Mouse (Mus musculus): Measurements from ENCODE around the gene Mmaa. TPM values are rescaled to one million over a fixed set of nuclear protein-coding genes. Genes with fewer than 3 reads are reported as not detected.
A peak's percentile ranks its signal among the peaks of the same experiment; 100 is the strongest.

Gene Mmaa
- polyA plus RNA-seq, 1 experiment from 2014 or later, result 11.3 TPM

DNA sequence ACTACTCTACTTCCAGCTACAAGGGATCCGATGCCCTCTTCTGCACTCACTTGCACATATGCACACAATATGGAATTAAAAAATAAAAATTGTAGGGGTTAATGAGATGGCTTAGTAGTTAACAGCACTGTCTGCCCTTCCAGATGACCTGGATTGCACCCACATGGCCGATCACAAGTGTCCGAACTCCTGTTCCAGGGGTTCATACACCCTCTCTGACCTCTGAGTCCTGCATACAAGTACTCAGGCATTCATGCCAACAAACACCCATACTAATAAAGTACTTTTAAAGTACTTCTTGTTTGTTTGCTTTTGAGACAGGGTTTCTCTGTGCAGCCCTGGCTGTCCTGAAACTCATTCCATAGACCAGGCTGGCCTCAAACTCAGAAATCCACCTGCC lies 10.1 kb downstream of the Mmaa start:
- DNase-seq (ENCODE audit: low spot score), result no peak
- Histone ChIP-seq H3K9me3 (ENCODE audit: control insufficient read depth, low read length) (no peaks in the 10 kb centered on the region), H3K36me3 (ENCODE audit: control insufficient read depth, insufficient read depth, low read length) (peaks cover 12% of the 10 kb centered on the region; the same call in 1 of the 2 replicates), H3K27me3 (replicated peaks; ENCODE audit: control insufficient read depth, insufficient read depth, low read length) (no peaks in the 10 kb centered on the region), H3K4me1 (replicated peaks; ENCODE audit: control insufficient read depth, insufficient read depth, low read length) (no peaks in the 10 kb centered on the region), H3K9ac (ENCODE audit: low read length) (no peak overlapping the region), H3K4me3 (ENCODE audit: low read depth, low read length) (no peak overlapping the region), H3K27ac (ENCODE audit: low read depth) (no peak overlapping the region), H3K4me2 (ENCODE audit: low read length) (no peak overlapping the region)
- WGBS, result 93% methylated on average over 3 of the region's 3 CpGs
- ATAC-seq (replicated peaks; ENCODE audit: low FRiP score, low TSS enrichment, low read depth), result no peak

DNA sequence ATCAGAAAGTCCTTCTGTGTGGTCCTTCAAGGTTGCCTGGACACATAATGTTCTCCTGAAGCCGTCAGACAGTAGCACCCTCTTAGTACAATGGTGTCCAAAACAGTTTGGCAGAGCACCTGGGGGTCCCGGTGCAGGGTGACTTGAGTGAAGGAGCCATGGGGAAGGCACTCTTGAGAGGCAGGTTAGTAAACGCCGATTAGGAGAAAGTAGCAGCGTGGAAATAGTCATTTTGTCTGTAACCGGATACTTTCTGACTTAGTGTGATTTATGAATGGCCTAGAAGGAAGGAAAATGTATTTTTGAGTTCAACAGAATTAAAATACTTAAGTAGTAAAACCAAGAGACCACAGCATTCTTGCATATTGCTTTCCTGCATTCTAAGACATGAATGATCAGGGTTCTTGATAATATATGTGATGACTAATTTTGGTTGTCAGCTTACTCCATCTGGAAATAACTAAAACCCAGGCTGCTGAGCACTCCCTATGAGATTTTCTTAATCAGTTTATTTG lies 13.3 kb downstream of the Mmaa start:
- 82% methylated on average over 5 of the region's 6 CpGs for WGBS
- no peak for DNase-seq (ENCODE audit: low spot score)

DNA sequence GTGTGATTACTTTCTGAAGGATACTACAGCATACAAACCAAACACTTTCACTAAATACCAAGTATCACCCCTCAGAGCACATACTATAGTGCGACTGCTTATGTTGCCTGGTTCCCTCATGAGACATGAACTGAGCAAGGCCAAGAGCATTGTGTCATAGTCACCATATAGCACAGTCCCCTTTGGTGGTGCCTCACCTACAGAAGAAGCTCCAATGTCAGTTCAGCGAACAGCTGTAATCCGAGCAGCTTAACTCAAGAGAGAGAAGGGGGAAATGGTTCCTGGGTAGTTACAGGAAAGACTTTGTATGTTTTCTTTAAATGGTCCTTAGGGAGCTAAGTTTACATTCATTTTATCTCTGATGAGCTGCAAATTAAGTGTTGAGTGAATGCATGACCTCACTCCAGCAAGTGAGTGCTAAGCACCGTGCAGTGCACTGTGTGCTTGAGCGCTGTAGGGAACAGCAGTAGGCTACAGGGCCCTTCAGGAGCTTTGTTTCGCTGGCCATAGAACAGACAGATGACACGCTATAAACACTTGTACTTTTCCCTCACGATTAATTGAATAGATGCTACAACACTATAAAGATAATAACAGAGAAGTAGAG lies 17.4 kb downstream of the Mmaa start:
- no peak for DNase-seq (ENCODE audit: low spot score)
- WGBS, result 82% methylated on average over 8 of the region's 8 CpGs
- no peak overlapping the region for H3K4me2 ChIP-seq (ENCODE audit: low read length)
- no peak overlapping the region for H3K4me3 ChIP-seq (ENCODE audit: low read depth, low read length)
- ATAC-seq (replicated peaks; ENCODE audit: low FRiP score, low TSS enrichment, low read depth), result no peak
- peaks cover 29% of the 10 kb centered on the region for H3K36me3 ChIP-seq (ENCODE audit: control insufficient read depth, insufficient read depth, low read length)
- H3K27ac ChIP-seq (ENCODE audit: low read depth), result no peak overlapping the region
- no peaks in the 10 kb centered on the region for H3K27me3 ChIP-seq (replicated peaks; ENCODE audit: control insufficient read depth, insufficient read depth, low read length)
- H3K9ac ChIP-seq (ENCODE audit: low read length), result no peak overlapping the region
- no peaks in the 10 kb centered on the region for H3K9me3 ChIP-seq (ENCODE audit: control insufficient read depth, low read length)
- H3K4me1 ChIP-seq (replicated peaks; ENCODE audit: control insufficient read depth, insufficient read depth, low read length), result no peaks in the 10 kb centered on the region

More for the DNA sequence above, 13.3 kb downstream of the Mmaa start:
- Histone ChIP-seq H3K9me3 (ENCODE audit: control insufficient read depth, low read length) (no peaks in the 10 kb centered on the region), H3K4me1 (replicated peaks; ENCODE audit: control insufficient read depth, insufficient read depth, low read length) (no peaks in the 10 kb centered on the region), H3K36me3 (ENCODE audit: control insufficient read depth, insufficient read depth, low read length) (peaks cover 15% of the 10 kb centered on the region; the same call in 1 of the 2 replicates), H3K9ac (ENCODE audit: low read length) (no peak overlapping the region), H3K4me2 (ENCODE audit: low read length) (no peak overlapping the region), H3K4me3 (ENCODE audit: low read depth, low read length) (no peak overlapping the region), H3K27me3 (replicated peaks; ENCODE audit: control insufficient read depth, insufficient read depth, low read length) (no peaks in the 10 kb centered on the region), H3K27ac (ENCODE audit: low read depth) (no peak overlapping the region)
- no peak for ATAC-seq (replicated peaks; ENCODE audit: low FRiP score, low TSS enrichment, low read depth)

DNA sequence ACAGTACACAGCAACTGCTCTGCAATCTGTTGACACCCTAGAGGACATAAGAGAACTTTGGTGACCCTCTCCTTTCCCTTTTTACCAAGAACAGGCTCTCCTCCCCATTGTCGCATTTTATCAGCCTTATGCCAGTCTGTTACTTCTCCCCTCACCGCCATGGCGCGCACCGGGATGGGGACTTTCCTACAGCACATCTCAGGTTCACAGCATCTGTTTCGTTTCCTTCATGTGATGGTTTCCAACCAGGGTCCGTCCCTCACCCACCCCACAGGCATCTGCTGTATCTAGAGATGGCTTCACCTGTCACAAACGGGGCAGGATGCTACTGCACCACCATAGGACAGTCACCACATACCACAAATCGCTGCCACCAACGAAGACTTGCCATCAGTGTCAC lies 19.8 kb downstream of the Mmaa start:
- ATAC-seq (replicated peaks; ENCODE audit: low FRiP score, low TSS enrichment, low read depth) (no peak), DNase-seq (ENCODE audit: low spot score) (no peak)
- Histone ChIP-seq H3K4me1 (replicated peaks; ENCODE audit: control insufficient read depth, insufficient read depth, low read length) (no peaks in the 10 kb centered on the region), H3K27me3 (replicated peaks; ENCODE audit: control insufficient read depth, insufficient read depth, low read length) (no peaks in the 10 kb centered on the region), H3K36me3 (ENCODE audit: control insufficient read depth, insufficient read depth, low read length) (peaks cover 31% of the 10 kb centered on the region), H3K4me2 (ENCODE audit: low read length) (no peak overlapping the region), H3K27ac (ENCODE audit: low read depth) (no peak overlapping the region), H3K9me3 (ENCODE audit: control insufficient read depth, low read length) (no peaks in the 10 kb centered on the region), H3K4me3 (ENCODE audit: low read depth, low read length) (no peak overlapping the region), H3K9ac (ENCODE audit: low read length) (no peak overlapping the region)
- 92% methylated on average over 10 of the region's 10 CpGs for WGBS

DNA sequence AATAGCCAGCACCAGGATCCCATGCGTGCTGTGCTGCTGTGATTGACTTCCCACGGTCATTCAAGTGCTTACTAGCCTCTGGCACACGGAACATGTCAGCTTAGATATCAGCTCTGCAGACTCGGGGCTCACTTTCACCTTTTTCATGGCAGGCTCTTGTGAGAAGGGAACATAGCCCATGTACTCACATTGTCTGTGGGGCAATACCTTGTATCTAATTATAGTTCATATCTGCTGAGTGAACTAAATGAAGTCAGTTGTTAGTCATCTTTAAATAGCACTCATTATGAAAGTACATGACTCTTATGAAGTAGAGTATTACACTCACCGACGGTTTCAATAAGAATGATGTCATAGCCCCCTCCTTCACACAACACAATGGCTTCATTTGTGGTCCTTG lies 21.0 kb downstream of the Mmaa start:
- ATAC-seq (replicated peaks; ENCODE audit: low FRiP score, low TSS enrichment, low read depth) (no peak), DNase-seq (ENCODE audit: low spot score) (no peak)
- Histone ChIP-seq H3K4me1 (replicated peaks; ENCODE audit: control insufficient read depth, insufficient read depth, low read length) (no peaks in the 10 kb centered on the region), H3K36me3 (ENCODE audit: control insufficient read depth, insufficient read depth, low read length) (peaks cover 42% of the 10 kb centered on the region), H3K4me3 (ENCODE audit: low read depth, low read length) (no peak overlapping the region), H3K27me3 (replicated peaks; ENCODE audit: control insufficient read depth, insufficient read depth, low read length) (no peaks in the 10 kb centered on the region), H3K27ac (ENCODE audit: low read depth) (no peak overlapping the region), H3K9me3 (ENCODE audit: control insufficient read depth, low read length) (no peaks in the 10 kb centered on the region), H3K4me2 (ENCODE audit: low read length) (no peak overlapping the region), H3K9ac (ENCODE audit: low read length) (no peak overlapping the region)
- 79% methylated on average over 6 of the region's 6 CpGs for WGBS

DNA sequence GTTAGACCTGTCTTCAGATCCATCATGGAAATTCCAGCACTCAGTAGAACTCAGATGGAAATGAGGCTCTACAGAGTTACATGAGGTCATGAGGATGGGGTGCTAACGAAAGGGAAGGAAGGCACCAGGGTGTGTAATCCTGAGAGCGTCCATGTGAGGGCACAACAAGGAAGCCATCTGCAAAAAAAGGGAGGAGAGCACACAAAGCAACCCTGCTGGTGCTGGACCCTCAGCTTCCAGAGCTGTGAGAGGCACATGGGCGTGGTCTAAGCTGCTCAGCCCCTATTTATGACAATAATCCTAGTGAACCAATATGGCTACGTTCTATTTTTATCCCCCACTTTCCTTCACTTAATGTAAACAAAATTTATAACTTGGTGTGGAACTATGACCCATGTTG lies 22.1 kb downstream of the Mmaa start:
- H3K36me3 ChIP-seq (ENCODE audit: control insufficient read depth, insufficient read depth, low read length), result peaks cover 50% of the 10 kb centered on the region
- no peak overlapping the region for H3K27ac ChIP-seq (ENCODE audit: low read depth)
- WGBS, result 80% methylated on average over 4 of the region's 4 CpGs

DNA sequence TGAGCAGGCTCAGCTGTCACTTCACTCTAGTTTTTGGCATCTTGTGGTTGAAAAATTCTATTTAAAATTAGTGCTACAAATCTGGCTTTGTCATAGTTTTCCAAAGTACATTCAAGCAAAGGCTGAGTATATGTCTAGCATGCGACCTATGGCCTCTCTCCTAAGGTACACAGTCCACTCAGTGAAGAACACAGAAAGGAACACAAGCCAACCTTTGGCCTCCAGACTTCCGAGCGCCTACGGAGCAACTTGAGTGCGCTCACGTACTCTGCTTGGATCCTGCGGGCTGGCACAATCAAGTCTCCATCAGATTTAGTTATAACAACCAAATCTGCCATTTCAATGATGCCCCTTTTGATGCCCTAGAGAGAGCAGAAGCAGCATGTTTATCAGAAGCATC lies 25.8 kb downstream of the Mmaa start:
- ATAC-seq (replicated peaks; ENCODE audit: low FRiP score, low TSS enrichment, low read depth), result no peak

More for the DNA sequence above, 22.1 kb downstream of the Mmaa start:
- DNase-seq (ENCODE audit: low spot score) (no peak), ATAC-seq (replicated peaks; ENCODE audit: low FRiP score, low TSS enrichment, low read depth) (no peak)
- Histone ChIP-seq H3K4me1 (replicated peaks; ENCODE audit: control insufficient read depth, insufficient read depth, low read length) (no peaks in the 10 kb centered on the region), H3K4me3 (ENCODE audit: low read depth, low read length) (no peak overlapping the region), H3K9me3 (ENCODE audit: control insufficient read depth, low read length) (no peaks in the 10 kb centered on the region), H3K9ac (ENCODE audit: low read length) (no peak overlapping the region), H3K4me2 (ENCODE audit: low read length) (no peak overlapping the region), H3K27me3 (replicated peaks; ENCODE audit: control insufficient read depth, insufficient read depth, low read length) (no peaks in the 10 kb centered on the region)

DNA sequence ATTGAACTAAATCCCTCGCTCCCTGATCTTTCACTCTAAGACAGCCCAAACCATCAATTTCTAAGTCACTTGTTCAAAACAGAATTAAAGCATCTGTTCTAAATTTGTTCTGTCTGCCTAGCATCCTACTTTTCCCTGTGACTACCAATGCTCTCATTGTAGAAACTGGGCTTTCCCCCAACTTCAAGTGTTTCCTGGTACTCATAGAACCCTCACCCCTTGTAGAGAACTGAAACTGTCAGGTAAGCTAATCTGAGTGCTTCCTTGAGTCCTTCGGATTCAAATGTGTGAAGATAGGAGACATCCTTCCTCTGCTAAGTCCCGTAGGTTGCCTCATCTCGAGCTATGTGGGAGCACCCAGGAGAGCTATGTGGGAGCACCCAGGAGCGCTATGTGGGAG lies 32.8 kb downstream of the Mmaa start:
- no peak overlapping the region for H3K4me3 ChIP-seq (ENCODE audit: low read depth, low read length)
- H3K9me3 ChIP-seq (ENCODE audit: control insufficient read depth, low read length), result no peaks in the 10 kb centered on the region
- WGBS, result 88% methylated on average over 5 of the region's 5 CpGs
- no peaks in the 10 kb centered on the region for H3K36me3 ChIP-seq (ENCODE audit: control insufficient read depth, insufficient read depth, low read length)
- H3K4me2 ChIP-seq (ENCODE audit: low read length), result no peak overlapping the region
- H3K4me1 ChIP-seq (replicated peaks; ENCODE audit: control insufficient read depth, insufficient read depth, low read length), result no peaks in the 10 kb centered on the region
- no peak overlapping the region for H3K9ac ChIP-seq (ENCODE audit: low read length)
- ATAC-seq (replicated peaks; ENCODE audit: low FRiP score, low TSS enrichment, low read depth) (no peak), DNase-seq (ENCODE audit: low spot score) (no peak)
- no peak overlapping the region for H3K27ac ChIP-seq (ENCODE audit: low read depth)
- no peaks in the 10 kb centered on the region for H3K27me3 ChIP-seq (replicated peaks; ENCODE audit: control insufficient read depth, insufficient read depth, low read length)

More for the DNA sequence above, 25.8 kb downstream of the Mmaa start:
- H3K4me1 ChIP-seq (replicated peaks; ENCODE audit: control insufficient read depth, insufficient read depth, low read length), result no peaks in the 10 kb centered on the region
- H3K27me3 ChIP-seq (replicated peaks; ENCODE audit: control insufficient read depth, insufficient read depth, low read length), result no peaks in the 10 kb centered on the region
- no peak overlapping the region for H3K27ac ChIP-seq (ENCODE audit: low read depth)
- no peaks in the 10 kb centered on the region for H3K9me3 ChIP-seq (ENCODE audit: control insufficient read depth, low read length)
- WGBS, result 86% methylated on average over 7 of the region's 7 CpGs
- H3K9ac ChIP-seq (ENCODE audit: low read length), result no peak overlapping the region
- peaks cover 50% of the 10 kb centered on the region for H3K36me3 ChIP-seq (ENCODE audit: control insufficient read depth, insufficient read depth, low read length)
- H3K4me2 ChIP-seq (ENCODE audit: low read length), result no peak overlapping the region
- no peak overlapping the region for H3K4me3 ChIP-seq (ENCODE audit: low read depth, low read length)
- DNase-seq (ENCODE audit: low spot score), result no peak

DNA sequence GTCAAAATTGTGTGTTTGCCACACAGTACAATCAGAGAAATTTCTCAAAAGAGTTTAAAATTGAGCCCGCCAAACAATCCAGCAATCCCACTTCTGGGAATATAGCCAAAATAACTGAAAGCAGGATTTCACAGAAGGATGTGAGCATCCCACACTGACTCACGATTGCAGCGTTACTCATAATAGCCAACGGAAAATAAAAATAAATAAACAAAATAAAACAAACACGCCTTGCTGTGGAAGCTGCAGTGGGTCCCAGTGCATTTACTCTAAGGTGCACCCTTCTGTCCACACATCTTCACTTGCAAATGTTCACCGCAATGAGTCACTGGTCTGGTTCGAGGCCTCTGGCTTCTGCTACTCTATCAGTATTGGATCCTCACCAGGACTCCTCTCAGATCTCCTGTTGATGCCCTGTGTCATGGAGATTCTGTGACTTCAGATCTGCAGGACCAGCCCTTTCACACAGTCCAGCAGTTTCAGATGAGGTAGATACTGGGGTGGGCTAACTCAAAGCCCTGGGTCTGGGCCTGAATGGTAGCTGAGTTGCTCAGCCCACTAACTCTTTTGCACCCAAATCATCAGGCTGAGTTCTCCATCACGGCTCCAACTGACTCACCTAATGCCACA lies 38.5 kb downstream of the Mmaa start:
- Histone ChIP-seq H3K27me3 (replicated peaks; ENCODE audit: control insufficient read depth, insufficient read depth, low read length) (no peaks in the 10 kb centered on the region), H3K4me3 (ENCODE audit: low read depth, low read length) (no peak overlapping the region), H3K9ac (ENCODE audit: low read length) (no peak overlapping the region), H3K9me3 (ENCODE audit: control insufficient read depth, low read length) (no peaks in the 10 kb centered on the region), H3K36me3 (ENCODE audit: control insufficient read depth, insufficient read depth, low read length) (no peaks in the 10 kb centered on the region), H3K27ac (ENCODE audit: low read depth) (no peak overlapping the region), H3K4me2 (ENCODE audit: low read length) (no peak overlapping the region), H3K4me1 (replicated peaks; ENCODE audit: control insufficient read depth, insufficient read depth, low read length) (no peaks in the 10 kb centered on the region; the same call in 1 of the 2 replicates)
- ATAC-seq (replicated peaks; ENCODE audit: low FRiP score, low TSS enrichment, low read depth) (no peak), DNase-seq (ENCODE audit: low spot score) (peak; percentile 38)
- WGBS, result 63% methylated on average over 8 of the region's 8 CpGs
